Mouse (Mus musculus): ENCODE data around the gene Hsdl1.
A peak's percentile ranks its signal among the peaks of the same experiment; 100 is the strongest.

Hsdl1 gene

DNA sequence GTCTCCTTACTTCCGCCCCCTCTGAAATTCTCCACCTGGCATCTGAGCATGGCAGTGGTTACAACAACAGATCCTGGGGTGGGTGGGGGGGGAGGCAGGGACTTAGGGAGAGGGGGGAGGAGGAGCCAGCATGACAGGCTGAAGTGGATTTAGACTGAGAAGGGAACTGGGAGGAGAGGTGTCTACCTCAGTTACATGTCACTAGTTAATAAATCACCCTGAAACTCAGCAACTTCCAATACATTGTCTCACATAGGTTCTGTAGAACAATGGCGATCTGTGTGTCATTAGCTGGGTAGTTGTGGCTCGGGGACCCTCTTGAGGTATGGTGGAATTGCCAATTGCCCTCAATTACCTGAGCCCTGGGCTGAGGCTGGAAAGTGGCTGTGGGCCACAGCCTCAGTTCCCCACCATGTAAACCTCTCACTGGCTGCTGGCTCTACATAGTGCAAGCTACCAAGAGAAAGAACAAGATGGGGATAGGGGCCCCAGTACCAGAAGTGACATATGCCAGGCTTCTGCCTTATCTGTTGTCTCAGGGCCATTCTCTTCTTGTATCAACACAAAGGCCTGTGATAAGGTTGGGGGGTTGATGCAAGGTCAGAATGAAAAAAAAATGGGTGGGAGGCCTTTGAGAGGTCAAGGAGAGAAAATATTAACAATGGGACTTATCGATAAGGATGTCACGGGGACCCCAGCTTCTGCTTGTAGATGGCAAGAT, 5.6 kb upstream of the Hsdl1 start:
- no peak for DNase-seq (ENCODE audit: low read depth, low spot score)

DNA sequence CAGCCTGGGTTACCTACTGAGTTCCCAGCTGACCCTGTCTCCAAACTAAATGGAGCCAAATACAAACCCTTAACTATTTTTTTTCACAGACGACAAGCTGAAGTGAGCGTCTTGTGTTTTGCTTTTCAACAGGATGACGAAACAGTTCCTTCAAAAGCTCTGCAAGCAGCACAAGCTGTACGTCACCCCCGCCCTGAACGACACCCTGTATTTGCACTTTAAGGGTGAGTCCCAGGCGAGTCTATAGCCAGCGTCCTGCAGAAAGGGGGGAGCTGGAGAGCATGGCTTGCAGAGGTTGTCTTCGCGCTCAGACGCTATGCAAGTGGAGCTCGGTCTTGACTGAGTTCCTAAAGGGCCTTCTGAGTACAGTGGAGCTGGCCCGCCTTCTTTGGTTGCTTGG, 4.1 kb upstream of the Hsdl1 start:
- no peak for DNase-seq (ENCODE audit: low read depth, low spot score)

- no peak for DNase-seq (ENCODE audit: low read depth, low spot score)
These were observed 363 bp upstream of the Hsdl1 start for GRCm38 (mm10) chr8:119575366-119575726.

DNA sequence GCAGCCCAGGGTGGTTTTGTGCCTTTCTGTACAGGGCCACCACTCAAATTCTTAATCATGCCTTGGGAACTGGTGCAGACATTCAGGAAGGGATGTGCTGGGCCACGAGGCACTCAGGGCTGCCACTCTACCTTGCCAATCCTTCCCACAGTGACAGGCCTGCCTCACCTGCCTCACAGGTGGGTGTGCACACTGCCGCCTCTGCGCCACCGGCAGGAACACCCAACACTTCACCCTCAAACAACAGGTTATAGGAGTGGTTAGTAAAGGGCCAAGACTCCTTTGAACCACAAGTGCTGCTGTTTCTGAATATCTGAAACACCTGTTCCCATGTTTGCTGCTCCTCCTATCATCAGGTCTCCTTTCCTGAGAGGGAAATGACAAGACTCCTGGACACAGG, 2.6 kb downstream of the Hsdl1 start:
- DNase-seq (ENCODE audit: low read depth, low spot score), result no peak

GRCm38 (mm10) chr8:119571135-119571534, 3.8 kb downstream of the Hsdl1 start:
- DNase-seq (ENCODE audit: low read depth, low spot score), result no peak

GRCm38 (mm10) chr8:119569881-119570280, 5.1 kb downstream of the Hsdl1 start:
- peak; percentile 82 for DNase-seq (ENCODE audit: low read depth, low spot score)

DNA sequence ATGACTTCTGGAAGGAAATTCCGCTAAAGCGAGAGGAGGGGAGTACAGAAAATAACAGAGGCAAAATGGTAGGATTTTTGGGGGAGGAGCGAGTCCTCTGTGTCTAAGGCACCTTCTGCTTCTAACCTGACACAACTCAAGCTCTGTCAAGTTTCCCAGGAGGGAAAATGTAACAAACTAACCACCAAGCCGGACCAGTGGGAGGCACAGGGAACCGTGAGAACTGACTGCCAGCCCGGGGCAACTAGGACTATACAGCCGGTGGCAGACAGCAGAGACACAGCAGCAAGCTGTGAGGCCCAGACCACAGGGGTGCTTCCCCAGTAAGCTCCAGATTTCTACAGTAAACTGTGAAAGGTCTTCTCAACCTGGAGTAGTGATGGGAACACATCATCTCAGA, 6.0 kb downstream of the Hsdl1 start:
- peak; percentile 41 for DNase-seq (ENCODE audit: low read depth, low spot score)

- no peak for DNase-seq (ENCODE audit: low read depth, low spot score)
These were observed 6.7 kb downstream of the Hsdl1 start for GRCm38 (mm10) chr8:119568251-119568650.

DNA sequence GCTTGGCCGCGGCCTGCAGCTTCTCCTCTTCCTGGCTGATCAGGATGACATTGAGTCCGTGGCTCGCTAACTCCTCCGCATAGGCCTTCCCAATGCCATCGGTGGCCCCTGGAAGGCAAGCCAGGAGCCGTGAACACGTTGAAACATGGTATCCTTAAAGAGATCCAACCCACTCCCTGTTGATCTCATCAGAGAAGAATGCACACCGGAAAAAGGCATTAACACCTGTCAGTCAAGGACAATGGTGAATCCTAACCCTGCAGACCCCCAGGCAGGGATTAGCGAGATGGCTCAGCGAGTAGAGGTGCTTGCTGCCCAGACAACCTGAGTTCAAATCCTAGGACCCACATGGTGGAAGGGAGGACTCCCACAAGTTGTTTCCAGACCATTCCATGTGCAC, 8.6 kb downstream of the Hsdl1 start:
- no peak for DNase-seq (ENCODE audit: low read depth, low spot score)

DNA sequence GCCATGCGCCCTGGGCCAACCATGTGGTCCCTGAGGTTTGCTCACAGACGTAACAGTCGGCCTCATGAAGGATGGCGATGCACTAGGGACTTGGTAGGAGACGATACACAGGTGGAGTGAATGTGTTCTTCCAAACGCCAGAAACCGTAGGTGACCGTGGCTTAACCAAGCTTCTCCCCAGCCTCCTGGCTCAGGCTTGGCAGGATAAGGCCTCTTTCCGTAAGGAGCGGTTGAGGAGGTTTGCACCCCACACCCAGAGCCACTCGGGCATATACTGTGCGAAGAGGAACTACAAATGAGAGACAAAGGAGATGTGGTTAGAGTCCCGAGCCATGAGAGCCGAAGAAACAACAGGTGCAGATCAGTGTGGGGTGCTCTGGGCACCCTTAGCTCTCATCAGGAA, 11.1 kb downstream of the Hsdl1 start:
- no peak for DNase-seq (ENCODE audit: low read depth, low spot score)

DNA sequence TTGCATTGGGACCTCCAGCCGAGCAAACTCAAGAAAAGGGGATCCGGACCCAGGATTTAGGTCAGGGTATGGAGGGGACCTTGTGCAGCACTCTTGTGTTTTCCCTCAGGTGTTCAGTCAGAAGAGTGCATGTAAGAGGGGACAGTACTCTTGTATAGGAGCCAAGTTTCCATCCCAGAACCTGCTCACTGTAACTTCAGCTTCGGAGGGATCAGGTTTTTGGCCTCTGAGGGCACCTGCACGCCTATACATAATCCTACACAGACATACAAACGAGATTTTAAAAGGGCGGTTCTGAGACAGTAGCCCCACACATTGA, 15.6 kb downstream of the Hsdl1 start:
- no peak for DNase-seq (ENCODE audit: low read depth, low spot score)

DNA sequence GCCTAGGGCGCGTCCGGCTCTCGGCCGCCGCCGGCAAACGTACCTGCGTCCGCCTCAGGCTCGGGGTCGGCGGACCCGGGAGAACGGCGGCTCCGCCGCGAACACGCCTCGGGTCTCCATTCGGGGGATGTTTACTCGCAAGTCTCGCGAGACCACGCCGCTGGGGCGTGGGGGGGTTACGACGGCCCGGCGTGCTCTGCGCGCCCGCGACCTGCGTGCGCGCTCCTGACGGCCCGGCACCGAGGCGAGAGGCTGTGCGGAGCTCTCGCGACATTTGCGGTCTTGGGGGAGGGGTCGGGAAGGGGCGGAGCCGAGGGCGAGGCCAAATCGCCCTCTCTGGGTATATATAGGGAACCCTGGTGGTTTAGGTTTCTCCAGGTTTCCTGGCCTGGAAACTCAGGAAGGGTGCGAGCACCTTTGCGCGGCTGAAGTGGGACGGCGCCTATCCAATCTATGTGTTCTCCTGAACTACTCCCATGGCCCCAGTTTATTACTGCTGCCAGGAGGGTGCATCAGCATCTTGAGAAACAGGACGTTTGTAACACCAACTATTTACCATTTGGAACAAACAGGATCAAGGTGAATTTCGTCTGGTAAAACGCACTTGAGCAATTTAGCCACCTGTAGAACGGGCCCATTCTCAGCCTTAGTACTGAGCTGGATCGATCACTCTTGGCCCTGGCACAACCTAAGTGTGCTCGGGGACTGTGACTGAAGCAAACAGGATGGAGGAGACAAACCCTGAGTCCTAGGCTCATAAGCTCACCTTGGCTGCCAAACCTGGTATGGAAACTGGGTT, 16.2 kb downstream of the Hsdl1 start, which contains the start of gene Mbtps1:
Gene Mbtps1, minus strand, starts transcription at position 133 of the 799 bp plus-strand sequence.
- DNase-seq (ENCODE audit: low read depth, low spot score), result peak; percentile 99

DNA sequence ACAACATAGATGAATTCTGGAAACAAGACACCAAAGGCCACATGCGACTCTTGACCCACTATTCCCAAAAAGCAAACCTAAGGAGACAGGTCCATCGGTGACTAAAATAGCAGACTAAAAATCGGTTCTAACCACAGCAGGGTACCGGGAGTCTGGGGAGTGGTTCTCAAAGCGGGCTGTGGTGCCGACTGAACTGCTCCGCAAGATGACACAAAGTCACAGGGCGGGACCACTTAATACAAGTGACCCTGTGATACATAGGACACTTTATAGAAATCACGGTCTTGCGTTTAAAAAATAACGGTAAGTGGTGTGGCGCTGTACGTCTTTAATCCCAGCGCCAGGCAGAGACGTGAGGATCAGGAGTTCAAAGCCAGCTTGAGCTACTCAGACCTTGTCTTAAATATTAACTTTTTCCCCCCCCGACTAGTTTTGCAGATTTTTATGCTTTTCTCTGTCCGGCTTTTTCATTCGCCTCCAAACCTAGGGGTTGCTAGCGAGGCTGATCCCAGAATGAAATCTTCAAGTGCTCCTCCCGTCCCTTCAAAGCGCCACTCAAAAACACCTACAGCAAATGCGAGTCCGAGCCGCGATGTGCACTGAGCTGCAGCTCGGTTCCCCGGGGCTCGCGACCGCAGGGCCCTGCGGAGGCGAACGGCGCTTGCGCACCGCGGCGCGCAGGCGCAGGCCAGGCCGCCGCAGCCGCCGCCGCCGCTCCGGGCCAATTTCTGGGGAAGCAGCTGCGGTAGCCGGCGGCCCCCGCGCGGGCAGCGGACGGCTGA, 17.0 kb downstream of the Hsdl1 start:
- DNase-seq (ENCODE audit: low read depth, low spot score), result peak; percentile 93

DNA sequence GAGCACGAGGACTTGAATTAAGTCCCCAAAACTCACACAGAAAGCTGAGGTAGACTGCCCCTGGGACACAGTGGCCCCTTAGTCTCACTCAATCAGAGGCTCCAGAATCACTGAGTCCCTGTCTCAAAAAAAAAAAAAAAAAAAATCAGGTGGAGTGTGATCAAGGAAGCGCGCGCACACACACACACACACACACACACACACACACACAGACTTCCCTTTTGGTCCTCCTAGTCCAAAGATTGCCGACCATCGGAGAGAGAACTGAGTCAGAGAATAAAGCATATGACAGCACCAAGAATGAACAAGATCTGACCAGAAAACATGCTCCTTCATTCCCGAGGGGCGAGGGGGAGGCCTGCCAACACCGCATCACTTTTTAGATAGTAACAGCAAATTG, 17.9 kb downstream of the Hsdl1 start:
- DNase-seq (ENCODE audit: low read depth, low spot score), result no peak

GRCm38 (mm10) chr8:119555861-119556260, 19.1 kb downstream of the Hsdl1 start:
- DNase-seq (ENCODE audit: low read depth, low spot score), result no peak

GRCm38 (mm10) chr8:119552967-119553366, 22.0 kb downstream of the Hsdl1 start:
- no peak for DNase-seq (ENCODE audit: low read depth, low spot score)

DNA sequence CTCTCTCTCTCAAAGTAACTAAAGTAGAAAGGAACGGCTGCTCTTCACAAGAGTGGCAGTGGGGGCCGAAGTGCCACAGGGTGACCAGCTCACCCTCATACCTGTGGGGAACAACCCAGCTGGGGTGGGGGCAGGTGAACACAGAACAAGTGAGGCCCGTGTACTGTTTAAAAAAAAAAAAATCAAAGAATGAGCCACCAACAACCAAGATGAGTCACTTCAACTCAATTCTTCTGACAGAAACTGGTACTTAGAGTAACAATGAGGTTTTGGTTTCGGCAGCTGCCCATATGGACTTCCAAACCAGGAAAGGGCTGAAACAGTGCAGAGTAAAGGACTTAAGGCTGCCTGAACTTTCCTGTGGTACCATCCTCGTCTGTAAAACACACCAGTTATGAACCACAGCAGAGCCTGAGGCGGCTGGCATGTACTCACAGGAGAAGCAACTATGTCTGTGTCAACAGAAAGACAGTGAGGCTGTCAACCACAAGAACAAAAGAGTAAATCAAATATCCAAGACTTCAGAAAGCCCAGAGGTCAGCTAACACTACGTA, 26.3 kb downstream of the Hsdl1 start:
- DNase-seq (ENCODE audit: low read depth, low spot score), result peak; percentile 19

DNA sequence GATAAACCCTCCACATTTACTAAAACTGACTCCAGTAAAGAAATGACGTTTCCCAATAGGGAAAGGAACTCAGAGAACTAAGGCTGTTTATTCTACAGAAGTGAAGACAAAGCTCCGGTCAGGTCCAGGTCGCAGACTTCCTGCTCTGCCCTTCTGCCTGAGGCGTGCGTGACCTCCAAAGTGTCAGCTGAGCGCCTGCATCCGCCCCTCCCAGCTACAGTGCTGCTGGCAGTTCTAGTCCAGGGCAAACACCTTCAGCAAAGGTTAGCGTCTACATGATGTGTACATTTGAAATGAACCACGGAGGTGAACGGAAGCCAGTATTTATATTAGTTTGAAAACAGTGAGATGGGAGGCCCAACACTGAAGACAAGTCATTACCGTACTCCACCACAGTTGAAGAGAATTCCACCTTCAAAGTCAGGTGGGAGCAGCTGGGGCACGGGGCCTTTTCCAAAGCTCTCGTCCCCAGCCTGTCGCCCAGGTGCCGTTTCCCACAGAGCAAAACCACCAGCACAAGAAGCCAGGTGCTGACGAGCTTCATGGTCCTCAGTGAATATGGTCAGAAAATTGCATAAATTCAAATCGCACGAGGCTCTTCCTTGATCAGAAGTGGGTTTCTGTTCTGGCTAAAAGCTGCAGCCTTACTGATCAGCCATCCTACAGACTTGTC, 27.8 kb downstream of the Hsdl1 start:
- peak; percentile 61 for DNase-seq (ENCODE audit: low read depth, low spot score)

GRCm38 (mm10) chr8:119545791-119546190, 29.2 kb downstream of the Hsdl1 start:
- DNase-seq (ENCODE audit: low read depth, low spot score), result peak; percentile 45

DNA sequence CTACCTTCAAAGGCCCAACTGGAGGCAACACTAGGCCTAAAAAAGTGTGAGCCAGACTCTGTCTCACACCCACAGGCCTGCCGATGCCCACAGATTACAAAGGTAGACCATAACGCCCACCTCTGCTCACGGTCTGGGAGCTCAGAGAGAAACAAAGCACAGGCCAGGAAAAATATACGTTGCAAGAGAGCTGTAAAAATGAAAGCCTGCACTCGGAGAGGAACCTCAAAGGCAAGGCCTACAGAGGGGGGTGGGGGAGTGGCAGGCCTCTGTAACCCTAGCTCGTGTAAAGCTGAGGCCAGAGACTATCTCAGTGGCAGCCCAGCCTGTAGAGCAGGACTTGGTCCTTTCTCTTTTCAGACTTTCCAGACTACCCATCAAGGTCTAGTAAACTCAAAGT, 29.8 kb downstream of the Hsdl1 start:
- peak; percentile 55 for DNase-seq (ENCODE audit: low read depth, low spot score)

DNA sequence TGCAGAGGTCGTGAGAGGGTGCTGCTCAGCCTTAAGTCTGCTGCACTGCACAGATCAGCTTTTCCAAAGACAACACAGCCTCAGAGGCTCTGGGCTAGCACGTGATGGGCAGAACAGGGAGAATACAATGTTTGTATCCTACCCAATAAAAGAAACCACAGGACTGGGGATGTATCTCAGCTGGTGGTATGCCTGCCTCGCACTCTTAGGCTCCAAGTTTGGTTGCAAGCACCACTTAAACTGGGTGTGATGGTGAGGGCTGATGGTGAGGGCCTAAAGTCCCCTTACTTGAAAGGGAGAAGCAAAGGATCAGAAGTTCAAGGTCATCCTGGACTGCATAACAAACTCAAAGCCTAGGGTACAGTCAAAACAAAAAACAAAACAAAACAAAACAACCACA, 30.4 kb downstream of the Hsdl1 start:
- no peak for DNase-seq (ENCODE audit: low read depth, low spot score)

DNA sequence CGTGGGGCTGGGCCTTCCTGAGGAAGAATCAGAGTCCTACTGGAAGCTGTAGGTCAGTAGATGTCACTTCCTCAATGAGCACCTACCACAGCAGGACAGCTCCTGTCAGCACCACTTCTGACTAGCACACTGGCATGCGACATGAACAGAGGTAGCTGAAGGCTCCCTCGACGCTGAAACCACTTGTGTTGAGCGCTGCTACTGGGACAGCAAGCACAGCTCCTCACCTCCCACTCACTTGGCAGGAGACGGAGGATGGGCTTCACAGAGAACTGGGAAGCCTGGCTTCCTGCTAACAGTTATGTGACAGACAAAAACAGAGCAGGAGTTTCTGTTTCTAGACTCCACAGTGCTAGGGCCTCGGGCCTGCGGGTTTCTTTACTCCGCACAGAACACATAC, 43.0 kb downstream of the Hsdl1 start:
- DNase-seq (ENCODE audit: low read depth, low spot score), result no peak
